Mouse (Mus musculus) liver, postnatal 0 days (tissue): ENCODE measurements at regions not wholly inside any gene's neighbourhood (a gene's known extent, or its start where the extent isn't known, plus 50 kb on each side); places are given as distances from the start of the nearest gene placed in this dataset.

Source experiments
- ATAC-seq: fragments of 200-750 bp; cut with Nextera tagmentation; 2 replicates; pipeline ENCODE4 v1.8.0; 2017; ENCODE audit warnings: mild to moderate bottlenecking, moderate library complexity
- DNase-seq: peaks from one replicate; pipeline ENCODE4 v3.0.0-alpha.2; 2016
- H3K27ac ChIP-seq: fragments of 300-500 bp; sonication (generic); 2 replicates; pipeline ENCODE4 v1.5.1; 2014; ENCODE audit warnings: antibody characterized with exemption, moderate library complexity, mild to moderate bottlenecking, low read depth
- H3K27me3 ChIP-seq: fragments of 300-500 bp; sonication (generic); 2 replicates; pipeline ENCODE4 v1.6.1; 2014; ENCODE audit warnings: low read length, control low read depth, mixed read lengths; ENCODE audit not compliant: insufficient read depth
- H3K36me3 ChIP-seq: fragments of 300-500 bp; sonication (generic); replicated peaks from 2 replicates; pipeline ENCODE4 v1.6.1; 2014; ENCODE audit warnings: mild to moderate bottlenecking, control low read depth, low read length, moderate library complexity, mixed read lengths; ENCODE audit not compliant: insufficient read depth
- H3K4me1 ChIP-seq: fragments of 300-500 bp; sonication (generic); 2 replicates; pipeline ENCODE4 v1.6.1; 2014; ENCODE audit warnings: antibody characterized with exemption, mild to moderate bottlenecking, control low read depth; ENCODE audit not compliant: insufficient read depth
- H3K4me2 ChIP-seq: fragments of 300-500 bp; sonication (generic); 2 replicates; pipeline ENCODE4 v1.6.1; 2014; ENCODE audit warnings: low read depth, mild to moderate bottlenecking, low read length, moderate library complexity, mixed read lengths
- H3K4me3 ChIP-seq: fragments of 300-500 bp; sonication (generic); 2 replicates; pipeline ENCODE4 v1.5.1; 2014; ENCODE audit warnings: low read depth, low read length
- H3K9ac ChIP-seq: fragments of 300-500 bp; sonication (generic); replicated peaks from 2 replicates; pipeline ENCODE4 v1.6.1; 2014; ENCODE audit warnings: mild to moderate bottlenecking, moderate library complexity
- H3K9me3 ChIP-seq: fragments of 300-500 bp; sonication (generic); 2 replicates; pipeline ENCODE4 v1.6.1; 2016; ENCODE audit warnings: mild to moderate bottlenecking, control low read depth, low read length, mixed read lengths
- CTCF ChIP-seq: sonication (generic); IDR thresholded peaks from 2 replicates; pipeline ENCODE4 v1.5.1; 2016; ENCODE audit warnings: antibody characterized with exemption, low read depth
- EP300 ChIP-seq: IDR thresholded peaks from 2 replicates; pipeline ENCODE4 v1.6.1; 2016; ENCODE audit warnings: antibody characterized with exemption, low read depth, mild to moderate bottlenecking
- WGBS: fragments of 180-500 bp; shearing (Covaris S2); extraction: QIAGEN DNeasy Blood & Tissue Kit; methylation state at CpG from one replicate; pipeline ENCODE4 v1.1.7; 2014; ENCODE audit not compliant: insufficient replicate concordance; 5-methylcytosine and 5-hydroxymethylcytosine counted together

- 81% methylated on average over 10 of the region's 10 CpGs for whole genome bisulfite sequencing
- no peak for ATAC-seq
- no peak overlapping the region for H3K27ac ChIP-seq
Observed at GRCm38 (mm10) chr17:85888568-85889398, 200.7 kb upstream of the Six2 start.

DNA sequence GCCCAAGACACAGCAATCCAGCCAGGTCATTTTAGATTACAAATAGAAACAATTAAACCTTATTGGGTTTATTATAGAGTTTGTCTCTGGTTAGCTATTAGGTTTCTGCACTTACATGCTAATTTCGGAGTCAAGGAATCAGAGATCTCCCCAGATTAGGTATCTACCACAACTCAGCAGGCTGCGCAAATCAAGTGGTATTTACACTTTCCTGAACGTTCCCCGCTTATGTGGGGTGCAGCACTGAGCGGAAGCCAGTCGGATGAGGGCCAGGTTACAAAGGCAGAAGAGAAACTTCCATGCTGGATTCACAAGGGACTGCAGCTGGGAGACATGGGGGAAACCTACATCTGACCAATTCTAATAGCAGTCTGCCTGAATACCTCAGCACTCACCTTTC lies 198.6 kb upstream of the Six2 start:
- H3K9ac ChIP-seq: no peak overlapping the region
- no peak overlapping the region for H3K4me3 ChIP-seq
- TF ChIP-seq EP300: no peak
- no peak for TF ChIP-seq CTCF
- H3K27me3 ChIP-seq: peaks cover 44% of the 10 kb centered on the region
- ATAC-seq (no peak), DNase-seq (no peak)
- H3K9me3 ChIP-seq: no peaks in the 10 kb centered on the region
- H3K36me3 ChIP-seq: no peaks in the 10 kb centered on the region; the same call in 1 of the 2 replicates
- H3K27ac ChIP-seq: no peak overlapping the region
- H3K4me2 ChIP-seq: no peak overlapping the region
- WGBS: 78% methylated on average over 6 of the region's 6 CpGs
- 0 out of 2 replicates have a peak, but pooled peaks cover 3% of the 10 kb centered on the region for H3K4me1 ChIP-seq

More at GRCm38 (mm10) chr17:85888568-85889398, 200.7 kb upstream of the Six2 start:
- H3K4me3 ChIP-seq: no peak overlapping the region
- H3K4me2 ChIP-seq: no peak overlapping the region
- H3K9me3 ChIP-seq: no peaks in the 10 kb centered on the region
- no peak overlapping the region for H3K9ac ChIP-seq
- H3K27me3 ChIP-seq: peaks cover 32% of the 10 kb centered on the region
- no peaks in the 10 kb centered on the region; the same call in 1 of the 2 replicates for H3K36me3 ChIP-seq
- TF ChIP-seq EP300: no peak
- TF ChIP-seq CTCF: no peak
- no peak for DNase-seq
- no peaks in the 10 kb centered on the region for H3K4me1 ChIP-seq

- peaks cover 44% of the 10 kb centered on the region for H3K27me3 ChIP-seq
- no peaks in the 10 kb centered on the region; the same call in 1 of the 2 replicates for H3K36me3 ChIP-seq
- DNase-seq (no peak), ATAC-seq (no peak)
- no peak overlapping the region for H3K4me3 ChIP-seq
- no peak overlapping the region for H3K4me2 ChIP-seq
- 50% methylated on average over 4 of the region's 4 CpGs for WGBS
- no peak for TF ChIP-seq CTCF
- TF ChIP-seq EP300: no peak
- H3K4me1 ChIP-seq: 0 out of 2 replicates have a peak, but pooled peaks cover 3% of the 10 kb centered on the region
- no peak overlapping the region for H3K27ac ChIP-seq
- H3K9me3 ChIP-seq: no peaks in the 10 kb centered on the region
- no peak overlapping the region for H3K9ac ChIP-seq
Observed at GRCm38 (mm10) chr17:85886237-85886636, 198.2 kb upstream of the Six2 start.

- Histone ChIP-seq H3K4me2 (no peak overlapping the region), H3K9me3 (no peaks in the 10 kb centered on the region), H3K4me1 (0 out of 2 replicates have a peak, but pooled peaks cover 3% of the 10 kb centered on the region), H3K27ac (no peak overlapping the region), H3K9ac (no peak overlapping the region), H3K4me3 (no peak overlapping the region), H3K27me3 (peaks cover 51% of the 10 kb centered on the region), H3K36me3 (no peaks in the 10 kb centered on the region; the same call in 1 of the 2 replicates)
- WGBS: 59% methylated on average over 8 of the region's 8 CpGs
- TF ChIP-seq EP300 (no peak), CTCF (no peak)
- ATAC-seq: peak; percentile 44; the same call in 1 of the 2 replicates
- no peak for DNase-seq
Observed at GRCm38 (mm10) chr17:85881636-85882170, 193.6 kb upstream of the Six2 start.

GRCm38 (mm10) chr17:85881046-85881445 lies 193.0 kb upstream of the Six2 start:
- Histone ChIP-seq H3K9ac (no peak overlapping the region), H3K9me3 (no peaks in the 10 kb centered on the region), H3K4me1 (0 out of 2 replicates have a peak, but pooled peaks cover 3% of the 10 kb centered on the region), H3K27me3 (peaks cover 47% of the 10 kb centered on the region), H3K4me2 (no peak overlapping the region), H3K4me3 (no peak overlapping the region), H3K36me3 (no peaks in the 10 kb centered on the region; the same call in 1 of the 2 replicates), H3K27ac (no peak overlapping the region)
- no peak for DNase-seq
- no peak for ATAC-seq
- 69% methylated on average over 5 of the region's 5 CpGs for WGBS
- TF ChIP-seq CTCF: no peak
- TF ChIP-seq EP300: no peak

DNA sequence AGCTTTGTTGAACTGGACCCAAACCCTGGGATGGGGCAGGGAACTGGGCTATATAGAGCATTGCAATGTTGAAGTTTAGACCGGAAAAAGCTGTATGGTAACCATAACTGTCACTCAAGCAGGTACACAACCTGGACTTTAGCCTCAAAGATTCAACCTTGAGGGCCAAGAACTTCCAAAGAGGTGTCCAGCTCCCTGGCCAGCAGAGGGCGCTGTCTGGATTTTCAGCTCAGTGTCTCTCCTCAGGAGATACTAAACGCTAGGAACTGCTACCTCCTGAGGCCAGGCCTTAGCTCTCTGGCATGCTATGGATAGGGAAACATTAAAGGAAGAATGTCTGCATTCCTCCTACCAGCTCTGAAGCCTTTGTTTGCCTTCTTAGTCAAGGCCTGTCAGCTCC lies 189.4 kb upstream of the Six2 start:
- ATAC-seq: no peak
- H3K27me3 ChIP-seq: peaks cover 47% of the 10 kb centered on the region

More for the DNA sequence above, 189.4 kb upstream of the Six2 start:
- Histone ChIP-seq H3K9me3 (no peaks in the 10 kb centered on the region), H3K4me3 (no peak overlapping the region), H3K4me2 (no peak overlapping the region), H3K36me3 (no peaks in the 10 kb centered on the region), H3K27ac (no peak overlapping the region), H3K4me1 (0 out of 2 replicates have a peak, but pooled peaks cover 3% of the 10 kb centered on the region), H3K9ac (no peak overlapping the region)
- WGBS: 35% methylated on average over 3 of the region's 3 CpGs
- DNase-seq: peak; percentile 64
- TF ChIP-seq EP300 (no peak), CTCF (peak; percentile 76)
